Mouse (Mus musculus) neural tube, embryonic 12.5 days (tissue): ENCODE results near the gene Chac2. TPM values are rescaled to one million over a fixed set of nuclear protein-coding genes. Genes with fewer than 3 reads are reported as not detected.
"Not testable (repeated sequence)": the region's sequence is repeated elsewhere in the genome, so short reads cannot be mapped to it uniquely, and the experiment has no call there.

Source experiments
- ATAC-seq: fragments of 200-750 bp; cut with Nextera tagmentation; 2 replicates; pipeline ENCODE4 v1.8.0; 2017; ENCODE audit warnings: low read depth, mild to moderate bottlenecking, moderate TSS enrichment, moderate library complexity; ENCODE audit not compliant: low FRiP score
- H3K27ac ChIP-seq: fragments of 300-500 bp; sonication (generic); 2 replicates; pipeline ENCODE4 v1.5.1; 2016
- H3K27me3 ChIP-seq: fragments of 300-500 bp; sonication (generic); replicated peaks from 2 replicates; pipeline ENCODE4 v1.6.1; 2016; ENCODE audit warnings: mild to moderate bottlenecking
- H3K36me3 ChIP-seq: fragments of 300-500 bp; sonication (generic); 2 replicates; pipeline ENCODE4 v1.6.1; 2016; ENCODE audit warnings: mild to moderate bottlenecking
- H3K4me1 ChIP-seq: fragments of 300-500 bp; sonication (generic); 2 replicates; pipeline ENCODE4 v1.6.1; 2016
- H3K4me2 ChIP-seq: fragments of 300-500 bp; sonication (generic); replicated peaks from 2 replicates; pipeline ENCODE4 v1.6.1; 2016; ENCODE audit warnings: mild to moderate bottlenecking
- H3K4me3 ChIP-seq: fragments of 300-500 bp; sonication (generic); 2 replicates; pipeline ENCODE4 v1.5.1; 2016
- H3K9ac ChIP-seq: fragments of 300-500 bp; sonication (generic); 2 replicates; pipeline ENCODE4 v1.6.1; 2016; ENCODE audit warnings: mild to moderate bottlenecking
- H3K9me3 ChIP-seq: fragments of 300-500 bp; sonication (generic); 2 replicates; pipeline ENCODE4 v1.6.1; 2016; ENCODE audit warnings: mild to moderate bottlenecking
- WGBS: fragments of 180-500 bp; shearing (Covaris S2); methylation state at CpG from one replicate; pipeline ENCODE4 v1.1.7; 2016; 5-methylcytosine and 5-hydroxymethylcytosine counted together
- polyA plus RNA-seq: library from polyadenylated mRNA; unstranded; fragments of >200 nt; fragmentation: Nextera tagmentation; extraction: Ambion mirVana; gene quantifications from 2 replicates; pipeline ENCODE4 v1.2.1, GENCODE M21; 2016

Gene Chac2
- 17.4 and 17.5 TPM in 2 replicates for polyA plus RNA-seq

GRCm38 (mm10) chr11:30985877-30986624 is at the start of gene Chac2:
Chac2 (minus strand) TSS chr11:30986350.
- Histone ChIP-seq H3K4me1 (peaks cover 4% of the 10 kb centered on the region; the same call in 1 of the 2 replicates), H3K9me3 (no peaks in the 10 kb centered on the region), H3K4me3 (peak within 1 kb of the TSS; percentile 50), H3K4me2 (peak within 1 kb of the TSS; percentile 80), H3K27me3 (no peaks in the 10 kb centered on the region), H3K9ac (peak within 1 kb of the TSS; percentile 65), H3K27ac (no peak within 1 kb of the TSS), H3K36me3 (no peaks in the 10 kb centered on the region)
- under 1% methylated on average over 22 of the region's 22 CpGs for WGBS
- peak; percentile 99 for ATAC-seq

GRCm38 (mm10) chr11:31034958-31035357 is 48.8 kb upstream of the Chac2 start:
- Histone ChIP-seq H3K27me3 (no peaks in the 10 kb centered on the region), H3K27ac (no peak overlapping the region), H3K4me3 (no peak overlapping the region), H3K36me3 (peaks cover 4% of the 10 kb centered on the region), H3K4me2 (no peak overlapping the region), H3K9ac (no peak overlapping the region), H3K4me1 (no peaks in the 10 kb centered on the region), H3K9me3 (peaks cover 6% of the 10 kb centered on the region; the same call in 1 of the 2 replicates)
- no peak for ATAC-seq
- WGBS: 87% methylated on average over 4 of the region's 4 CpGs

GRCm38 (mm10) chr11:31017466-31017865 is 31.3 kb upstream of the Chac2 start:
- not testable (repeated sequence) for H3K9ac ChIP-seq, ATAC-seq, H3K27me3 ChIP-seq, H3K4me3 ChIP-seq, H3K4me1 ChIP-seq, H3K4me2 ChIP-seq, H3K36me3 ChIP-seq, H3K9me3 ChIP-seq, H3K27ac ChIP-seq
- 63% methylated on average over 15 of the region's 15 CpGs for WGBS

- H3K4me3 ChIP-seq, H3K27ac ChIP-seq, H3K27me3 ChIP-seq, ATAC-seq, H3K9me3 ChIP-seq, H3K4me2 ChIP-seq, H3K9ac ChIP-seq, H3K36me3 ChIP-seq, H3K4me1 ChIP-seq: not testable (repeated sequence)
- 89% methylated on average over 1 of the region's 1 CpGs for WGBS
Observed at GRCm38 (mm10) chr11:31009668-31010067, 23.5 kb upstream of the Chac2 start.

GRCm38 (mm10) chr11:31001169-31001908 is 15.2 kb upstream of the Chac2 start:
- H3K9me3 ChIP-seq: no peaks in the 10 kb centered on the region
- no peak for ATAC-seq
- no peak overlapping the region for H3K27ac ChIP-seq
- H3K36me3 ChIP-seq: 0 out of 2 replicates have a peak, but pooled peaks cover 2% of the 10 kb centered on the region
- no peak overlapping the region for H3K4me2 ChIP-seq
- 93% methylated on average over 4 of the region's 4 CpGs for WGBS
- no peak overlapping the region for H3K4me3 ChIP-seq
- no peak overlapping the region for H3K9ac ChIP-seq
- no peaks in the 10 kb centered on the region for H3K27me3 ChIP-seq
- H3K4me1 ChIP-seq: no peaks in the 10 kb centered on the region

GRCm38 (mm10) chr11:31000028-31000427 is 13.9 kb upstream of the Chac2 start:
- no peak overlapping the region for H3K4me3 ChIP-seq
- whole genome bisulfite sequencing: 92% methylated on average over 2 of the region's 2 CpGs
- H3K27me3 ChIP-seq: no peaks in the 10 kb centered on the region
- H3K27ac ChIP-seq: no peak overlapping the region
- no peak overlapping the region for H3K4me2 ChIP-seq
- no peaks in the 10 kb centered on the region for H3K4me1 ChIP-seq
- no peak for ATAC-seq
- H3K9ac ChIP-seq: no peak overlapping the region
- 0 out of 2 replicates have a peak, but pooled peaks cover 2% of the 10 kb centered on the region for H3K36me3 ChIP-seq
- H3K9me3 ChIP-seq: no peaks in the 10 kb centered on the region

- 81% methylated on average over 2 of the region's 2 CpGs for WGBS
- no peak overlapping the region for H3K9ac ChIP-seq
- no peak for ATAC-seq
- no peak overlapping the region for H3K27ac ChIP-seq
- no peaks in the 10 kb centered on the region for H3K9me3 ChIP-seq
- H3K4me1 ChIP-seq: no peaks in the 10 kb centered on the region
- H3K27me3 ChIP-seq: no peaks in the 10 kb centered on the region
- no peak overlapping the region for H3K4me2 ChIP-seq
- no peak overlapping the region for H3K4me3 ChIP-seq
- H3K36me3 ChIP-seq: 0 out of 2 replicates have a peak, but pooled peaks cover 2% of the 10 kb centered on the region
Observed at GRCm38 (mm10) chr11:30998704-30999103, 12.6 kb upstream of the Chac2 start.

GRCm38 (mm10) chr11:30998199-30998598 is 12.0 kb upstream of the Chac2 start:
- no peak overlapping the region for H3K4me2 ChIP-seq
- no peak overlapping the region for H3K27ac ChIP-seq
- no peaks in the 10 kb centered on the region for H3K4me1 ChIP-seq
- 0 out of 2 replicates have a peak, but pooled peaks cover 2% of the 10 kb centered on the region for H3K36me3 ChIP-seq
- H3K9ac ChIP-seq: no peak overlapping the region
- H3K27me3 ChIP-seq: no peaks in the 10 kb centered on the region
- H3K4me3 ChIP-seq: no peak overlapping the region
- ATAC-seq: no peak
- 93% methylated on average over 5 of the region's 5 CpGs for WGBS
- H3K9me3 ChIP-seq: no peaks in the 10 kb centered on the region

- H3K27me3 ChIP-seq: no peaks in the 10 kb centered on the region
- H3K9me3 ChIP-seq: no peaks in the 10 kb centered on the region
- H3K9ac ChIP-seq: no peak overlapping the region
- H3K4me3 ChIP-seq: no peak overlapping the region
- no peak for ATAC-seq
- H3K36me3 ChIP-seq: 0 out of 2 replicates have a peak, but pooled peaks cover 2% of the 10 kb centered on the region
- no peaks in the 10 kb centered on the region for H3K4me1 ChIP-seq
- H3K4me2 ChIP-seq: no peak overlapping the region
- WGBS: 91% methylated on average over 3 of the region's 3 CpGs
- H3K27ac ChIP-seq: no peak overlapping the region
Observed at GRCm38 (mm10) chr11:30996670-30997069, 10.5 kb upstream of the Chac2 start.

GRCm38 (mm10) chr11:30986625-30987017 is 471 bp upstream of the Chac2 start:
- H3K4me2 ChIP-seq: peak overlapping the region; percentile 80
- H3K27me3 ChIP-seq: no peaks in the 10 kb centered on the region
- peak; percentile 76 for ATAC-seq
- H3K36me3 ChIP-seq: no peaks in the 10 kb centered on the region
- no peaks in the 10 kb centered on the region for H3K9me3 ChIP-seq
- no peak overlapping the region for H3K27ac ChIP-seq
- 2% methylated on average over 2 of the region's 2 CpGs for WGBS
- peak overlapping the region; percentile 50 for H3K4me3 ChIP-seq
- H3K9ac ChIP-seq: peak overlapping the region; percentile 65; the same call in 1 of the 2 replicates
- peaks cover 4% of the 10 kb centered on the region; the same call in 1 of the 2 replicates for H3K4me1 ChIP-seq

GRCm38 (mm10) chr11:30985237-30985636 is 913 bp downstream of the Chac2 start:
- no peaks in the 10 kb centered on the region for H3K36me3 ChIP-seq
- peak overlapping the region; percentile 80; the same call in 1 of the 2 replicates for H3K4me2 ChIP-seq

GRCm38 (mm10) chr11:30954279-30954725 is 31.8 kb downstream of the Chac2 start, which contains the start of gene Erlec1:
Erlec1 (minus strand) TSS chr11:30954335.
- Histone ChIP-seq H3K4me3 (peak within 1 kb of the TSS; percentile 53), H3K9ac (peak within 1 kb of the TSS; percentile 66), H3K4me2 (peak within 1 kb of the TSS; percentile 66), H3K4me1 (peaks cover 7% of the 10 kb centered on the region), H3K27ac (0 out of 2 replicates have a peak within 1 kb of the TSS, but pooled peaks have one; percentile 43), H3K9me3 (peaks cover 5% of the 10 kb centered on the region; the same call in 1 of the 2 replicates), H3K27me3 (no peaks in the 10 kb centered on the region), H3K36me3 (peaks cover 23% of the 10 kb centered on the region; the same call in 1 of the 2 replicates)
- under 1% methylated on average over 40 of the region's 40 CpGs for WGBS
- ATAC-seq: peak; percentile 98

More at GRCm38 (mm10) chr11:30985237-30985636, 913 bp downstream of the Chac2 start:
- Histone ChIP-seq H3K27ac (no peak overlapping the region), H3K9ac (no peak overlapping the region), H3K4me3 (no peak overlapping the region), H3K9me3 (no peaks in the 10 kb centered on the region), H3K27me3 (no peaks in the 10 kb centered on the region), H3K4me1 (peaks cover 4% of the 10 kb centered on the region; the same call in 1 of the 2 replicates)
- no peak for ATAC-seq
- WGBS: 42% methylated on average over 2 of the region's 2 CpGs
